In genomic region chr11:4291639-4292038, GRCm38 (mm10) we compare ENCODE assay signal across 11 mouse cellular contexts. TPM values are rescaled to one million over a fixed set of nuclear protein-coding genes. Genes with fewer than 3 reads are reported as not detected.
A peak's percentile ranks its signal among the peaks of the same experiment; 100 is the strongest.
DNase-seq lines count a peak whose midpoint lies in the region; ATAC-seq and TF ChIP-seq lines count a peak whose summit lies in the region.
"Had no signal": no experiment of that assay in that cellular context is flagged by ENCODE, and none has a peak within 500 bp of the region (broad histone marks: within the 10 kb centered on the region; RNA-seq: fewer than 3 reads in every experiment).

No protein-coding gene starts in this region.

- no peak overlapping the region for H3K9ac ChIP-seq in forebrain, embryonic 14.5 days (ENCODE audit: low read length)
- H3K9ac ChIP-seq in lung, postnatal 0 days (replicated peaks; ENCODE audit: low read depth) = no peak overlapping the region
- no peak overlapping the region for H3K9ac ChIP-seq in forebrain, embryonic 13.5 days
- H3K9ac ChIP-seq: lung, embryonic 14.5 days had no signal

- no peaks in the 10 kb centered on the region for H3K9me3 ChIP-seq in forebrain, embryonic 14.5 days (replicated peaks; ENCODE audit: control insufficient read depth, low read length)
- H3K9me3 ChIP-seq in lung, postnatal 0 days (ENCODE audit: low read length) = no peaks in the 10 kb centered on the region
- no peaks in the 10 kb centered on the region for H3K9me3 ChIP-seq in forebrain, embryonic 13.5 days (replicated peaks)

- no peak for TF ChIP-seq EP300 in lung, postnatal 0 days (IDR thresholded peaks at IDR 0.05)

- DNase-seq in adrenal gland, postnatal 10 days = peak; percentile 71
- no peak for DNase-seq in adrenal gland, adult 18-20 months (ENCODE audit: low spot score in 2 of 2)
- peak; percentile 80 for DNase-seq in NIH3T3 (ENCODE audit: low read depth)
- peak; percentile 15 to 47 for DNase-seq in frontal cortex, postnatal 14 days (ENCODE audit: low spot score in 2 of 2)
- DNase-seq in layer of hippocampus, postnatal 25 days (ENCODE audit: extremely low spot score in 1 of 2, low spot score in 1 of 2) = peak; percentile 15 to 23
- no peak for DNase-seq in forebrain, embryonic 14.5 days (ENCODE audit: low spot score)
- DNase-seq in lung, postnatal 0 days (ENCODE audit: low spot score) = no peak
- DNase-seq: B cell, adult 2 months; lung, embryonic 14.5 days had no signal

- H3K4me2 ChIP-seq in forebrain, embryonic 14.5 days (ENCODE audit: low read length) = no peak overlapping the region
- no peak overlapping the region for H3K4me2 ChIP-seq in lung, postnatal 0 days (replicated peaks; ENCODE audit: low read depth, low read length)
- no peak overlapping the region for H3K4me2 ChIP-seq in forebrain, embryonic 13.5 days
- H3K4me2 ChIP-seq: lung, embryonic 14.5 days had no signal

- WGBS in forebrain, embryonic 14.5 days = 75% methylated on average over 6 of the region's 6 CpGs
- 63% methylated on average over 6 of the region's 6 CpGs for WGBS in lung, postnatal 0 days
- 65% methylated on average over 6 of the region's 6 CpGs for WGBS in forebrain, embryonic 13.5 days

- H3K36me3 ChIP-seq in forebrain, embryonic 14.5 days (ENCODE audit: control insufficient read depth, insufficient read depth, low read length) = no peaks in the 10 kb centered on the region
- no peaks in the 10 kb centered on the region for H3K36me3 ChIP-seq in lung, postnatal 0 days (ENCODE audit: insufficient read depth, low read length)
- H3K36me3 ChIP-seq in forebrain, embryonic 13.5 days (ENCODE audit: poor library complexity, severe bottlenecking) = no peaks in the 10 kb centered on the region

- no peak for ATAC-seq in forebrain, embryonic 14.5 days
- ATAC-seq in lung, postnatal 0 days = no peak
- no peak for ATAC-seq in forebrain, embryonic 13.5 days

- TF ChIP-seq CTCF in lung, postnatal 0 days (IDR thresholded peaks at IDR 0.05) = no peak

- no peak overlapping the region for H3K27ac ChIP-seq in forebrain, embryonic 14.5 days (ENCODE audit: low read depth, low read length)
- no peak overlapping the region for H3K27ac ChIP-seq in lung, postnatal 0 days (ENCODE audit: low read length)
- H3K27ac ChIP-seq in forebrain, embryonic 13.5 days = no peak overlapping the region

- no peaks in the 10 kb centered on the region for H3K4me1 ChIP-seq in forebrain, embryonic 14.5 days (ENCODE audit: control insufficient read depth, insufficient read depth, low read length)
- H3K4me1 ChIP-seq in lung, postnatal 0 days (ENCODE audit: insufficient read depth, low read depth, low read length) = no peaks in the 10 kb centered on the region
- 0 out of 2 replicates have a peak, but pooled peaks cover 7% of the 10 kb centered on the region for H3K4me1 ChIP-seq in forebrain, embryonic 13.5 days

- H3K27me3 ChIP-seq in forebrain, embryonic 14.5 days (replicated peaks; ENCODE audit: control insufficient read depth, insufficient read depth, low read length) = no peaks in the 10 kb centered on the region
- H3K27me3 ChIP-seq in lung, postnatal 0 days (replicated peaks; ENCODE audit: insufficient read depth, low read length) = no peaks in the 10 kb centered on the region
- H3K27me3 ChIP-seq in forebrain, embryonic 13.5 days = no peaks in the 10 kb centered on the region

- H3K4me3 ChIP-seq in forebrain, embryonic 14.5 days (ENCODE audit: low read depth, low read length) = no peak overlapping the region
- H3K4me3 ChIP-seq in lung, postnatal 0 days (ENCODE audit: low read depth, low read length) = no peak overlapping the region
- no peak overlapping the region for H3K4me3 ChIP-seq in forebrain, embryonic 13.5 days

RNA-seq across cellular contexts. Expression of gene Lif, which starts 34.3 kb away (rescaled TPM):
- under 1 TPM; 0.30 to 0.69 TPM for total RNA-seq in adrenal gland, postnatal 10 days (2021)
- total RNA-seq in adrenal gland, adult 18-20 months (2021) = under 1 TPM; 0.07 to 0.86 TPM
- total RNA-seq in layer of hippocampus, postnatal 25 days (2021) = 1 to 10 TPM; 1.3 to 2.1 TPM
- not detected in 2 replicates for polyA plus RNA-seq in forebrain, embryonic 14.5 days (2014; fragmentation: Nextera tagmentation; extraction: Ambion mirVana)
- 0.57 and 0.94 TPM in 2 replicates for polyA plus RNA-seq in lung, postnatal 0 days (2015; fragmentation: Nextera tagmentation; extraction: Ambion mirVana)
- polyA plus RNA-seq in forebrain, embryonic 13.5 days (2015; fragmentation: Nextera tagmentation; extraction: Ambion mirVana) = 0.04 TPM in 1 of 2 replicates, not detected in the other

RNA-seq across cellular contexts. Expression of gene Osm, which starts 55.4 kb away (rescaled TPM):
- under 1 TPM in 1 of 2 experiments, not detected in 1; 0.18 TPM for total RNA-seq in adrenal gland, postnatal 10 days (2021)
- under 1 TPM in 1 of 2 experiments, not detected in 1; 0.16 TPM for total RNA-seq in adrenal gland, adult 18-20 months (2021)
- under 1 TPM in 1 of 2 experiments, not detected in 1; 0.12 TPM for total RNA-seq in layer of hippocampus, postnatal 25 days (2021)
- polyA plus RNA-seq in forebrain, embryonic 14.5 days (2014; fragmentation: Nextera tagmentation; extraction: Ambion mirVana) = 0.14 TPM in 1 of 2 replicates, not detected in the other
- 0.69 and 1.3 TPM in 2 replicates for polyA plus RNA-seq in lung, postnatal 0 days (2015; fragmentation: Nextera tagmentation; extraction: Ambion mirVana)
- not detected in 2 replicates for polyA plus RNA-seq in forebrain, embryonic 13.5 days (2015; fragmentation: Nextera tagmentation; extraction: Ambion mirVana)
- polyA plus RNA-seq: heart, embryonic 14.5 days; lung, embryonic 14.5 days had no signal

Comparison
In these comparisons a context has a peak if more than half of its experiments do, and no peak if none do; other contexts are left out.
1. DNase-seq: peak in adrenal gland, postnatal 10 days (single experiment), NIH3T3 (single experiment), frontal cortex, postnatal 14 days (2 of 2) and layer of hippocampus, postnatal 25 days (2 of 2); none in adrenal gland, adult 18-20 months (0 of 2), forebrain, embryonic 14.5 days (single experiment) and lung, postnatal 0 days (single experiment).